Mouse (Mus musculus) MEL (cell line): ENCODE results near the gene Slc36a1. TPM values are rescaled to one million over a fixed set of nuclear protein-coding genes. Genes with fewer than 3 reads are reported as not detected.

Experiments
- DNase-seq: peaks from one replicate; pipeline ENCODE4 v3.0.0; 2011; ENCODE audit warnings: low read depth, low spot score
- H3K27ac ChIP-seq: 2 replicates; pipeline ENCODE4 v1.5.1; 2012; ENCODE audit warnings: low read depth, mild to moderate bottlenecking, control low read depth, low read length, moderate library complexity; ENCODE audit not compliant: control insufficient read depth
- H3K27me3 ChIP-seq, 2 experiments: fragments of 150-350 bp in 1 of 2; sonication (generic) in 1 of 2; 2 replicates each; pipeline ENCODE4 v1.6.1; 2012; ENCODE audit warnings: low read length in 2 of 2, mild to moderate bottlenecking in 2 of 2, improper control_type of control experiment in 1 of 2, moderate library complexity in 1 of 2; ENCODE audit not compliant: insufficient read depth in 2 of 2, control insufficient read depth in 1 of 2
- H3K36me3 ChIP-seq, 2 experiments: 2 replicates each; pipeline ENCODE4 v1.6.1; 2012 to 2014; ENCODE audit warnings: low read length in 2 of 2, improper control_type of control experiment in 1 of 2, inconsistent platforms in 1 of 2, mild to moderate bottlenecking in 1 of 2; ENCODE audit not compliant: insufficient read depth in 2 of 2, control insufficient read depth in 1 of 2
- H3K4me1 ChIP-seq, 2 experiments: fragments of 150-350 bp in 1 of 2; sonication (generic) in 1 of 2; 2 replicates each; pipeline ENCODE4 v1.6.1; 2012; ENCODE audit warnings: low read length in 2 of 2, improper control_type of control experiment in 1 of 2, mild to moderate bottlenecking in 1 of 2; ENCODE audit not compliant: insufficient read depth in 2 of 2, control insufficient read depth in 1 of 2
- H3K4me3 ChIP-seq, 2 experiments: fragments of 150-350 bp in 1 of 2; sonication (generic) in 1 of 2; 2 replicates each; pipeline ENCODE4 v1.5.1; 2012; ENCODE audit warnings: low read depth in 2 of 2, low read length in 2 of 2, mild to moderate bottlenecking in 2 of 2, moderate library complexity in 2 of 2, control low read depth in 1 of 2, improper control_type of control experiment in 1 of 2; ENCODE audit not compliant: control insufficient read depth in 1 of 2, insufficient read depth in 1 of 2
- H3K79me2 ChIP-seq: 2 replicates; pipeline ENCODE4 v1.6.1; 2012; ENCODE audit warnings: mild to moderate bottlenecking, low read length, moderate library complexity; ENCODE audit not compliant: control insufficient read depth, poor library complexity, insufficient read depth
- H3K9ac ChIP-seq: 2 replicates; pipeline ENCODE4 v1.6.1; 2012; ENCODE audit warnings: low read depth, mild to moderate bottlenecking, control low read depth, low read length, moderate library complexity; ENCODE audit not compliant: control insufficient read depth, poor library complexity, severe bottlenecking
- H3K9me3 ChIP-seq: fragments of 150-350 bp; sonication (generic); replicated peaks from 2 replicates; pipeline ENCODE4 v1.6.1; 2012; ENCODE audit warnings: mild to moderate bottlenecking, low read length, improper control_type of control experiment, moderate library complexity; ENCODE audit not compliant: insufficient read depth
- BHLHE40 ChIP-seq: IDR thresholded peaks from 2 replicates; pipeline ENCODE4 v1.6.1; 2012; ENCODE audit warnings: low read depth, mild to moderate bottlenecking, inconsistent platforms, low read length, improper control_type of control experiment, borderline replicate concordance
- CHD1 ChIP-seq: IDR thresholded peaks from 2 replicates; pipeline ENCODE4 v1.6.1; 2012; ENCODE audit warnings: low read depth, mild to moderate bottlenecking, inconsistent platforms, low read length, improper control_type of control experiment
- ETS1 ChIP-seq: IDR thresholded peaks from 2 replicates; pipeline ENCODE4 v1.6.1; 2012; ENCODE audit warnings: low read depth, mild to moderate bottlenecking, inconsistent platforms, low read length, improper control_type of control experiment, moderate library complexity
- GABPA ChIP-seq: IDR thresholded peaks from 2 replicates; pipeline ENCODE4 v1.6.1; 2012; ENCODE audit warnings: low read depth, mild to moderate bottlenecking, inconsistent platforms, low read length, improper control_type of control experiment, moderate library complexity
- HCFC1 ChIP-seq: IDR thresholded peaks from 2 replicates; pipeline ENCODE4 v1.6.1; 2012; ENCODE audit warnings: low read depth, mild to moderate bottlenecking, inconsistent platforms, low read length, improper control_type of control experiment, moderate library complexity
- JUND ChIP-seq: IDR thresholded peaks from 2 replicates; pipeline ENCODE4 v1.6.1; 2011; ENCODE audit warnings: low read depth, mild to moderate bottlenecking, improper control_type of control experiment, low read length
- MAFK ChIP-seq: IDR thresholded peaks from 2 replicates; pipeline ENCODE4 v1.6.1; 2011; ENCODE audit warnings: low read depth, mild to moderate bottlenecking, low read length, improper control_type of control experiment, borderline replicate concordance
- MEF2A ChIP-seq: IDR thresholded peaks from 2 replicates; pipeline ENCODE4 v1.6.1; 2014; ENCODE audit warnings: low read depth, mild to moderate bottlenecking, inconsistent platforms, low read length, improper control_type of control experiment; ENCODE audit not compliant: poor library complexity, insufficient replicate concordance, severe bottlenecking; ENCODE audit errors: extremely low read depth
- MXI1 ChIP-seq: IDR thresholded peaks from 2 replicates; pipeline ENCODE4 v1.6.1; 2011; ENCODE audit warnings: mild to moderate bottlenecking, low read depth, low read length, improper control_type of control experiment
- MYB ChIP-seq: IDR thresholded peaks from 2 replicates; pipeline ENCODE4 v1.6.1; 2011; ENCODE audit warnings: mild to moderate bottlenecking, low read depth, low read length, improper control_type of control experiment
- MYC ChIP-seq: IDR thresholded peaks from 2 replicates; pipeline ENCODE4 v1.6.1; 2011; ENCODE audit warnings: low read depth, mild to moderate bottlenecking, low read length, improper control_type of control experiment, moderate library complexity
- NELFE ChIP-seq: IDR thresholded peaks from 2 replicates; pipeline ENCODE4 v1.6.1; 2011; ENCODE audit warnings: low read depth, low read length, improper control_type of control experiment
- SIN3A ChIP-seq: IDR thresholded peaks from 2 replicates; pipeline ENCODE4 v1.6.1; 2012; ENCODE audit warnings: low read length, improper control_type of control experiment, inconsistent platforms
- TBP ChIP-seq: IDR thresholded peaks from 2 replicates; pipeline ENCODE4 v1.8.0; 2011; ENCODE audit warnings: low read depth, low read length, improper control_type of control experiment
- UBTF ChIP-seq: IDR thresholded peaks from 2 replicates; pipeline ENCODE4 v1.6.1; 2012; ENCODE audit warnings: low read depth, mild to moderate bottlenecking, inconsistent platforms, low read length, improper control_type of control experiment, moderate library complexity, borderline replicate concordance; ENCODE audit not compliant: insufficient read depth
- ZKSCAN1 ChIP-seq: IDR thresholded peaks from 2 replicates; pipeline ENCODE4 v1.6.1; 2012; ENCODE audit warnings: low read depth, mild to moderate bottlenecking, inconsistent platforms, low read length, improper control_type of control experiment, moderate library complexity
- ZNF384 ChIP-seq: IDR thresholded peaks from 2 replicates; pipeline ENCODE4 v1.6.1; 2012; ENCODE audit warnings: low read depth, mild to moderate bottlenecking, inconsistent platforms, low read length, improper control_type of control experiment
- polyA plus RNA-seq, 2 experiments: library from polyadenylated mRNA; stranded (reverse) in 1 of 2; unstranded in 1 of 2; fragments of >175 nt in 1 of 2; fragments of >200 nt in 1 of 2; gene quantifications; 2 replicates each; pipeline versions ENCODE4 v1.2.1 to v1.2.4; 2012; ENCODE audit warnings: low replicate concordance in 2 of 2, low read depth in 1 of 2; ENCODE audit not compliant: insufficient read length in 2 of 2, insufficient read depth in 1 of 2, missing spikeins in 1 of 2
- total RNA-seq: library from RNA; depleted of rRNA; stranded (reverse); fragments of 300-350 nt; gene quantifications from 2 replicates; pipeline ENCODE4 v1.2.3, GENCODE M21; 2012

The Slc36a1 gene
- total and polyA plus RNA-seq, 3 experiments = 2.8 to 5.2 TPM; not detected in 1

GRCm38 (mm10) chr11:55213518-55213917 lies 9.4 kb downstream of the Slc36a1 start:
- Histone ChIP-seq H3K36me3 (peaks cover 0 to 13% of the 10 kb centered on the region in 2 experiments; a peak in 2 of 4 replicates), H3K27me3 (no peaks in the 10 kb centered on the region), H3K9ac (no peak overlapping the region), H3K4me1 (peaks cover 7 to 16% of the 10 kb centered on the region in 2 experiments), H3K27ac (no peak overlapping the region), H3K79me2 (no peaks in the 10 kb centered on the region), H3K4me3 (no peak overlapping the region), H3K9me3 (no peaks in the 10 kb centered on the region)
- DNase-seq = no peak
- TF ChIP-seq UBTF (no peak), ETS1 (no peak), JUND (no peak)

DNA sequence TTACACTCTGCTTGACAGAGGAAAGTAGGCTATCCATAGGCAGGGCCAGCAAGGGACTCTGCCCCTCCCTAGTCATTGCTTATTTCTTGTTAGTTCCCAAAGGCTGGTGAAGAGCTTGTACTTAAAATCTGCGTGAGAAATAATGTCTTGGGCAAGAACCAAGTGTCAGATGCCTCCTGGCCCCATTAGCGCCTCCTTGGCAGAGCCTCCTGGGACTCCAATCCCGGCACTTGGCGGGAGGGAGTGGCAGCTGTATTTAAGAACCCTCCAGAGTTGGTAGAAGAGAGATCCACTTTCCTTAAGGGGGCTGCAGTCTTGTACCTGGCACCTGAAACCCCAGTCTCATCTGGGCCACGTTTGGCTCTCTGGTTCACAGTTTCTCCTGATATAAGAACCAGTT lies 10.0 kb downstream of the Slc36a1 start:
- Histone ChIP-seq H3K79me2 (no peaks in the 10 kb centered on the region), H3K4me3 (no peak overlapping the region), H3K36me3 (peaks cover 0 to 8% of the 10 kb centered on the region in 2 experiments; a peak in 2 of 4 replicates), H3K27me3 (no peaks in the 10 kb centered on the region), H3K27ac (no peak overlapping the region), H3K9ac (no peak overlapping the region), H3K9me3 (no peaks in the 10 kb centered on the region), H3K4me1 (peaks cover 2 to 11% of the 10 kb centered on the region in 2 experiments; a peak in 3 of 4 replicates)
- TF ChIP-seq MAFK (no peak), ZNF384 (no peak), HCFC1 (no peak), ZKSCAN1 (no peak), MEF2A (no peak), CHD1 (no peak), MYC (no peak), MYB (no peak), MXI1 (no peak), GABPA (no peak), NELFE (no peak), TBP (no peak)
- no peak for DNase-seq

- no peaks in the 10 kb centered on the region for H3K79me2 ChIP-seq
- H3K4me3 ChIP-seq = no peak overlapping the region
- no peaks in the 10 kb centered on the region for H3K9me3 ChIP-seq
- peaks cover 0 to 5% of the 10 kb centered on the region in 2 experiments; a peak in 1 of 4 replicates for H3K36me3 ChIP-seq
- TF ChIP-seq SIN3A = no peak
- no peak for TF ChIP-seq HCFC1
- TF ChIP-seq CHD1 = no peak
- TF ChIP-seq BHLHE40 = no peak
- no peak for TF ChIP-seq NELFE
- no peak for DNase-seq
- no peak overlapping the region for H3K27ac ChIP-seq
- H3K4me1 ChIP-seq = peaks cover 0 to 4% of the 10 kb centered on the region in 2 experiments; a peak in 2 of 4 replicates
- no peak overlapping the region for H3K9ac ChIP-seq
- no peaks in the 10 kb centered on the region for H3K27me3 ChIP-seq
Measured at GRCm38 (mm10) chr11:55214978-55215377, 10.8 kb downstream of the Slc36a1 start.
